Mouse (Mus musculus) C2C12 (cell line): ENCODE measurements at regions not wholly inside any gene's neighbourhood (a gene's known extent, or its start where the extent isn't known, plus 50 kb on each side); places are given as distances from the start of the nearest gene placed in this dataset.

Source experiments
- CTCF ChIP-seq: IDR thresholded peaks from one replicate; pipeline ENCODE4 v1.5.1; 2011; ENCODE audit not compliant: control insufficient read depth, insufficient read depth, insufficient read length
- FOSL1 ChIP-seq: IDR thresholded peaks from one replicate; pipeline ENCODE4 v1.8.0; 2011; ENCODE audit warnings: mild to moderate bottlenecking, low read length; ENCODE audit not compliant: poor library complexity, insufficient read depth, severe bottlenecking
- MAX ChIP-seq: IDR thresholded peaks from one replicate; pipeline ENCODE4 v1.6.1; 2011; ENCODE audit warnings: mild to moderate bottlenecking, control low read depth
- MYOD1 ChIP-seq: IDR thresholded peaks from one replicate; pipeline ENCODE4 v1.6.1; 2011; ENCODE audit warnings: low read depth; ENCODE audit not compliant: control insufficient read depth, insufficient read length
- USF1 ChIP-seq: IDR thresholded peaks from one replicate; pipeline ENCODE4 v1.6.1; 2011; ENCODE audit warnings: low read depth, mild to moderate bottlenecking, control low read depth, moderate library complexity

GRCm38 (mm10) chr2:50755616-50756450 is 393.1 kb downstream of the Rnd3 start:
- TF ChIP-seq MAX (no peak), CTCF (no peak), USF1 (no peak), FOSL1 (no peak), MYOD1 (no peak)
